Mouse (Mus musculus) left cerebral cortex, postnatal 25 days (tissue): ENCODE results near the gene Sertm1. TPM values are rescaled to one million over a fixed set of nuclear protein-coding genes. Genes with fewer than 3 reads are reported as not detected.

Experiments used
- DNase-seq, 2 experiments: peaks; one replicate each; pipeline ENCODE4 v3.0.0; 2022; ENCODE audit warnings: low spot score in 2 of 2, mixed read lengths in 1 of 2
- intact Hi-C: fragments of 180-260 bp; cut with DNase I; formaldehyde crosslinking; loops from one replicate; pipeline ENCODE4 v1.15.1; 2025
- total RNA-seq, 2 experiments: library from RNA; stranded (reverse); gene quantifications; 2 replicates each; pipeline ENCODE4 v1.2.3; 2021

Gene Sertm1
- total RNA-seq: 10 to 100 TPM; 31.5 to 32.0 TPM

- intact Hi-C loops: no loop called here
- peak; percentile 73 to 80 for DNase-seq
Observed at GRCm38 (mm10) chr3:54915643-54916071, at the start of gene Sertm1. Sertm1 (minus strand) TSS chr3:54915887.

DNA sequence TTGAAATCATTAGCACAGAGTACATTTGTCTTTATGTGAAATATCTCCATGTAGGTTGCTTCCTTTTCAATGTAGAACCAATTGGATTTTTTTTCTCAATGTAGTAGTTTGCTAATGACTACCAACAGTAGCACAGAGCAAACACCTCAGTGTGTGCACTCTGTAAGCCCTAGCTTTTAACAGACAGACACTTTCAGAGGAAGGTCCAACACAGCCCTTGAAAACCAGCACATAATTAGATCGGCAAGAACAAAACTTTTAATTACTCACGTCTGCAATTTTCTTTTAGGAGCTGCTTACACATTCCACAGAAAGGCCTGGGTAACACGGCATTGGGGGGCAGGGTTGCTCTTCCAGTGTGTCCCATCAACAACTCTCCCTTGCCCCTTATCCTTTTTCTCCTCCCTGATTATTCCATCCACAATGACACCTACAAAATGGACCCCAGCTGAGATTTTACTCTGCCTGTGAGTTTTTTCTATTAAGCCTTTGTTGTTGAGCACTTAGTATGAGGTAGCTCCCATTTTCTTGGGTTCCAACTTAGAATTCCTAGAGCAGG, 49.3 kb upstream of the Sertm1 start:
- DNase-seq: no peak
- intact Hi-C loops: no loop called here

DNA sequence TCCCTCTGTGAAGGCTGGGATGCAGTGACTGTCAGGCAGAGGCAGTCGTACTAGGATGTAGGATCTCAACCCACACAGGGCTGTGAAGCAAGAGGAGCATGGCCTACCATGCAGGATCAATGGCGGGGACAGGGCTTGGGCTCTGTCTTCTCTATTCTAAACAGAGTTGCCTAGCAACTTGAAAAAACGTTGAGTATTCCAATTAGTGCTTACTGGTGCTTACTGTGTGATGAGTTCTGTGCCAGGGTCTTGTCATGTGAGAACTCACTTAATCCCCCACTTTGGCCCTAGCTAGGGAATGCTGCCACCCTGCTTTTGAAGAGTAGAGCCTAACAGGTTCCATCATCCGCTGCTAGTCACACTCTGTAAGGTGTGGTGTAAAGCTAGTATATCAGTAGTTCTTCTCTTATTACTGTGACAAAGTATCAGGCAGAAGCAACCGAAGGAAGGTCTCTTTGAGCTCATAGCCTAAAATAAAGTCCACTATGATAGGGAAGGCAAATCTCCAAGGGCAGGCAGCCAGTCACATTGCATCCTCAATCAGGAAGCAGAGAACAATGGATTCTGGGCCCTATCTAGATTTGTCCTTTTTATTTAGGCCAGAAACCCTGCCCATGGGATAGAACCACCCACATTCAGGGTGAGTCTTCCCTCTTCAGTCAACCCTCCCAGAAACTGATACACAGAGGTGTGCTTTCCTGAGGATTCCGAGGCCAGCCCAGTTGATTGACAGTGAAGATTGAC, 27.6 kb upstream of the Sertm1 start:
- intact Hi-C loops: no loop called here
- DNase-seq: no peak

DNA sequence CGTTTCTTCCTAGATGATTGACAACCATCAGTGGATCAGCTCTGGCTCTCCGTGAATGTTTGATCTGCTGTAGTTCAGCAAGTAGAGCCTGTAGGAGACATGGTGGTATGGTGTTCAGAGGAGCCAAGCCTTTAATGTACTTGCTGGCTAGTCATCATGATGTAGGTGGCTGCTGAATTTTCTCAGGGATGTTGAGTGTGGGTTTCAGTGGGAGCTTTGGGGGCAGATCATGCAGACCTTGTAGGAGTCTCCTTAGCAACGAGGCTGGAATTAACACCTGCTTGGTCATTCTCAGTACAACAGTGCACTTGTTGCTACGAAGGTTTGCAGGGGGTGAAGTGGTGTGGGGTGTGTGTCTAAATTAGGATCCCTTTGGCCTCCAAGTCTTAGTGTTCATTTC, 18.8 kb upstream of the Sertm1 start:
- peak in 1 of 2 experiments; percentile 68 for DNase-seq
- intact Hi-C loops: loop anchor here (5.0 kb wide), 1 partner anchor 58 kb away; no protein-coding TSS in a partner anchor

DNA sequence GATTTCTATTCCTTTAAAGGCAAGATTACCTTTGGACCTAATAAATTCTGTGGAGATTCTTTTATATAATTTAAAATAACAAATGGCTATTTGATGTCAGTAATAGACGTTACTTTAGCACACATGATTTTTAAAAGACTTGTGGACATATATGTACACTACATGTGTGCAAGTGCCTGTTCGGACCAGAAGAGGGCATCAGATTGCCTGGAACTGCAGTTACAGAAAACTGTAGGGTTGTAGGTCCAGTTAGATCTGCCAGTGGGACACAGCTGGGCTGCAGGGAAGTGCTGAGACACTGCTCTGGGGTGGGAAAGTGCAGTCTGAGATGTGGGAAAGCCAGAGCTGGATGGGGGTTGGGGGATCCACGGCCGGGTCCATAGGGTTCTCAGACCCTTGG, 16.9 kb upstream of the Sertm1 start:
- no peak for DNase-seq
- intact Hi-C loops: loop anchor here (5.0 kb wide), 1 partner anchor 60 kb away; no protein-coding TSS in a partner anchor

GRCm38 (mm10) chr3:54920425-54920824, 4.7 kb upstream of the Sertm1 start:
- intact Hi-C loops: loop anchor here (5.0 kb wide), 1 partner anchor 142 kb away; no protein-coding TSS in a partner anchor
- DNase-seq: no peak

DNA sequence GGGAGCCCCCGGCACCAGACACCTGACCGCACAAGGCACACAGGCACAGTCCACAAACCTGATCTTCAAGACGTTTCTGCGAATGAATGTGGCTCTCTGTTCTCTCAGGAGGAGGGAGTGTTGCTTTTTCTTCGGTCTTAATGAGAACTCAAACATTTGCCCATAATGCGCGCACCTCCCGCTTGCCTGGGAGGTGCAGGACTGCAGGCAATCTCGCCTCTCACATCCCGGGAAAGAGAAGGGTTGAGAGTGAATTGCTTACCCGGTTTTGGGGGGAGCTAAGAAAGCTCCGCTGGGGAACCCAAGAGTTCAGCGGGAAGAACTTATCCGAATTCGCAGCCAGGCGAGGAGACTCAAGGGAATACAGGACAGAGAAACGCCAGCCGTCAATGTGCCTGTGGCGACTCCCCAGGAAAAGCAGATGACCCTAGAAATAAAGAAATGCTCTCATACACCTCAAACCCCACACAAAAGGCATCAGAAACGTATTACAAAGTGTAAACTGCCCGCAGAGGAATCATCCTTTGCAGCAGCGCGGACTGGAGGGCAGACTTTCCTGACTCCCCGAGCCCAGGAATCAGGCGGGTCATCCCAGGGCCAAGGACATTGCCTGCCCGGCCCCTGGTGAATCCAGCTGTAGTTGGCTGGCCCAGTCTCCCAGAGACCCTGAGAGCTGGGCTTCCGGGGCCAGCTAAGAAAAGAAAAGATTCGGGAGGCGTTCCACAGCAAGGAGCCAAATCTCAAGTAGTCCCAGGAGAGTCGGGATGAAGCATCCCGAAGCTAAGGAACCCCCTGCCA, 643 bp downstream of the Sertm1 start:
- DNase-seq: peak in 1 of 2 experiments; percentile 14
- intact Hi-C loops: no loop called here

GRCm38 (mm10) chr3:54908878-54909277, 6.8 kb downstream of the Sertm1 start:
- DNase-seq: no peak
- intact Hi-C loops: no loop called here

DNA sequence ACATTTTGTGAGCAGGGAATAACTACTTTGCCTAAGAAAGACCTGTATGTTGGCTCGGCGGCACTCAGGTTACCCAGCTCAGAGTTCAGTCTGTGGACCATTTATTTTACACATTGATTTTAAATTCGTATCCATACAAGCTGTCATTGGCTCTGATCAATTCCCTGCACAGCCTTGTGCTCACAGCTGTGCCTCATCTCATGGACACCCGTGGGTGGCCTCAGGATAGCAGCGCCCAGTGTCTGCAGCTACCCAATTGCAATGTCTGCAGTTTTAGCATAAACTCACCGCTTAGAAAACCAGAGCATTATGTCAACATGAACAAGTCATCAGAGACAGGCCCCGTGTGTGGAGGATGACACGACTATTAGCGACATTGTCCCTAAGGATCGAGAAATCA, 17.7 kb downstream of the Sertm1 start:
- intact Hi-C loops: no loop called here
- DNase-seq: peak in 1 of 2 experiments; percentile 28

GRCm38 (mm10) chr3:54894891-54895290, 20.8 kb downstream of the Sertm1 start:
- intact Hi-C loops: loop anchor here (5.0 kb wide), 1 partner anchor 58 kb away; no protein-coding TSS in a partner anchor

DNA sequence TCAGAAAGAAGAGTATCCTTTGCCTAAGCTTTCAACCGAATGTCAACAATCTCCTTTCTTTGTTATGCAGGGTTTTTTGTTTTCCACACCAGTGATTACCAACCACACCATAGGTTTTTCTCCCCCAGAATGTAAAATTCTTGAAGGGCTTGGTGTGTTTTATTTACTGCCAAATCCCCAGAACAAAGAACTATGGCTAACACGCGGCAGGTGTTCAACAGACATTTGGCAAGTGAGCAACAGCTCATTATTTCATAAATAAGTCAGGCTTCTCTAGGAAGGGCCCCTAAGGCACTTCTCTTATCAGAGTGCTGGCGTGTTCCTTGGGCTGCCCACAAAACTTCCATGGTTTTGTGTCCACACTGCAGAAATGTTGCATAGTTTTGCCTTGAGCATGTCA, 23.5 kb downstream of the Sertm1 start:
- intact Hi-C loops: loop anchor here (5.0 kb wide), 1 partner anchor 55 kb away; no protein-coding TSS in a partner anchor
- no peak for DNase-seq

More at GRCm38 (mm10) chr3:54894891-54895290, 20.8 kb downstream of the Sertm1 start:
- peak in 1 of 2 experiments; percentile 56 for DNase-seq

DNA sequence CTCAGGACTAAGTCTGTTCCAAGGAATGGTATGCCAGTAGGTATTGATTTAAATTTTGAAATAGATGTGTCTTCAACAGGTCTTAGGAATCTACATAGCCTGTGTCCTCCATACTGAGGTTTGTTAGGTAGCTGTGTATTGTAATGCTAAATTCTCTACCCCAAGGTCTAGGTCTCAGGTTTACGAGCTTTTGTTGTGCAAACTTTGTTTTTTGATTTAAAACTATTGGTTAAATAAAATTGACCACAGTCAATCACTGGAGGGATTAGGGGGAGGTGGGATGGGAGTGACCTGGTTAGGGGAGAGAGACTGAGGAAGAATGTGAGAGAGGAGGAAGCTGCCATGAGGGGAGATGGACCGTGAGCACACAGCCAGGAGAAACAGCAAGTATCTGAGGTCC, 29.2 kb downstream of the Sertm1 start:
- intact Hi-C loops: no loop called here
- no peak for DNase-seq

Other genes with a start within 250 kb of the Sertm1 start
- 10 to 100 TPM; 41.6 to 42.3 TPM for gene Supt20, start 223.1 kb downstream of the Sertm1 start, total RNA-seq
- not detected for gene Gm21958, start 201.5 kb downstream of the Sertm1 start, total RNA-seq
- gene Exosc8, start 180.5 kb downstream of the Sertm1 start, total RNA-seq: 10 to 100 TPM; 23.4 to 23.8 TPM
- 10 to 100 TPM; 17.3 to 19.2 TPM for gene Alg5, start 180.3 kb downstream of the Sertm1 start, total RNA-seq
- gene Smad9, start 160.3 kb downstream of the Sertm1 start, total RNA-seq: 1 to 10 TPM; 6.4 to 8.0 TPM
- gene Rfxap, start 108.1 kb downstream of the Sertm1 start, total RNA-seq: 10 to 100 TPM; 47.5 to 58.9 TPM
- gene Ccna1, start 139.6 kb upstream of the Sertm1 start, total RNA-seq: 1 to 10 TPM; 1.7 to 2.0 TPM
- 10 to 100 TPM; 25.2 to 31.6 TPM for gene Spg20, start 196.2 kb upstream of the Sertm1 start, total RNA-seq
- under 1 TPM in 1 of 2 experiments, not detected in 1; 0.23 TPM for gene Ccdc169, start 221.5 kb upstream of the Sertm1 start, total RNA-seq